Mouse (Mus musculus) liver, embryonic 12.5 days (tissue): ENCODE results near the gene Dll1. TPM values are rescaled to one million over a fixed set of nuclear protein-coding genes. Genes with fewer than 3 reads are reported as not detected.

ENCODE experiments used
- polyA plus RNA-seq: library from polyadenylated mRNA; unstranded; fragments of >200 nt; fragmentation: Nextera tagmentation; extraction: Ambion mirVana; gene quantifications from 2 replicates; pipeline ENCODE4 v1.2.1, GENCODE M21; 2016

Dll1 gene
- polyA plus RNA-seq, 1 experiment from 2014 or later: 1.5 TPM

Other genes with a start within 250 kb of the Dll1 start
- 8.6 and 8.9 TPM in 2 replicates for gene Fam120b, start 19.3 kb upstream of the Dll1 start, polyA plus RNA-seq
- gene Psmb1, start 122.9 kb upstream of the Dll1 start, polyA plus RNA-seq: 175 and 181 TPM in 2 replicates
- 27.6 and 28.2 TPM in 2 replicates for gene Tbp, start 123.0 kb upstream of the Dll1 start, polyA plus RNA-seq
- gene Pdcd2, start 150.4 kb upstream of the Dll1 start, polyA plus RNA-seq: 39.2 and 39.8 TPM in 2 replicates
- gene Prdm9, start 187.5 kb upstream of the Dll1 start, polyA plus RNA-seq: 0.80 and 0.83 TPM in 2 replicates